Mouse (Mus musculus) large intestine, adult 2 months (tissue): ENCODE measurements around the gene Sema3d. TPM values are rescaled to one million over a fixed set of nuclear protein-coding genes. Genes with fewer than 3 reads are reported as not detected.

ENCODE experiments used
- DNase-seq: peaks from one replicate; pipeline ENCODE4 v3.0.0-alpha.2; 2012; ENCODE audit warnings: low read depth, low spot score
- WGBS: fragments of 180-500 bp; shearing (Covaris S2); methylation state at CpG from one replicate; pipeline ENCODE4 v1.1.7; 2018; 5-methylcytosine and 5-hydroxymethylcytosine counted together
- polyA plus RNA-seq: library from polyadenylated mRNA; depleted of rRNA; stranded (reverse); fragments of >200 nt; gene quantifications from 2 replicates; pipeline ENCODE4 v1.2.3, GENCODE M21; 2012; rRNA removed

Gene Sema3d
- 0.15 and 0.37 TPM in 2 replicates for polyA plus RNA-seq

DNA sequence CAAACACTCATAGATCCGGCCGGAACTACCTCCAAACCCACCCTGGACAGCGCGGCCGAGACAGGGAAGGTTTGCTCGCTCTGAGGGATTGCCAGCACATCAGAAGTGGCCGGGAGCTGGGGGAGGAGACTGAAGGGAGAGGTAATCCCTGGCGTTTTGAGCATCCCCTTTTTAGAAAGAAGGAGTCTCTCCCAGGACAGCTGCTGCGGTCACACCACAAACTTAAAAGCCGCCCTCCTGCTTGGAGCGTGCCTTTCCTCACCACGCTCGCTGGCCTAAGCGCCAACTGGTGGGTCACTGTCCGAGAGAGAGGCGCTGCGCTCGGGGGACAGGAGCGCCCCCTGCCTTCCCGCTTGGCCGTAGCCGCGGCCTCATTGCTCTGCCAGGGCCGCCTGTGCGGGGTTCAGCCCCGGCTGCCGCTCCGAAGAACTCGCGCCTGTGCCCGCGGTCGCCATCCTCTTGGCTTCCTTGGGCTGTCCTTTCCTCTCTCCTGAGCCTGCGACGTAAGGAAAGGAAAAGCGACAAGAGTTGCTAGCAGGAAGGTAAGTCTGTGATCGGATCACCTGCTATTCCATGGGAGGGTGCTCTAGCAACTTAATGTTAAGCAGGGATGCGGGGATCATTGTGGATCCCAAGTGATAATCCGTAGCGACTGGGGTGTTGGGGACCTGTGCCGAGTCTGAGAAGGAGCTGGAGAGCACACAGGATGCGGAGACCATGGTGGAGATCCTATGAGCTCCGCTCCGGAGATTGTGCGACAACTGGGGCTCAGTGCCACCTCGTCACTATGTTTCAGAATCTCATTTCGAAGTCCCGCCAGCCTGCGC is at the start of gene Sema3d:
TSS of gene Sema3d (plus strand) at position 253 of the 827 bp plus-strand sequence.
- WGBS = 1% methylated on average over 49 of the region's 49 CpGs
- DNase-seq = peak; percentile 6

DNA sequence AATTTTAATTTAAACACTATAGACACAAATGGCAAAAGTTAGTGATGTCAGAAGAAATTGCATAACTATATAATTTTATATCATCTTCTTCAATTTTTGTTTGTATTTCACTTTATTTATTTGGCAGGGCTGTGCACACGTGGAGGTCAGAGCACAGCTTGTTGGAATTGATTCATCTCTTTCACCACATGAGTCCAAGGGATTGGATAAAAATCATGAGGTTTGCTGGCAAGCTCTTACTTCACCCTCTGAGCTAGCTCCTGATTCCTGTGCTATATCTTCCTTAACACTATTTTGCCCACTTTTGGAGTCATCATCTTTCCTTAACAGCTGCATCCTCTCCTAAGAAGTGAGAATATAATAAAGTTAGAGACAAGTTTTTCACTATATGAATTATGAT is 5.9 kb upstream of the Sema3d start:
- WGBS = 33% methylated on average over 1 of the region's 1 CpGs
- DNase-seq = no peak

GRCm38 (mm10) chr5:12378900-12379299 is 4.3 kb upstream of the Sema3d start:
- DNase-seq = no peak
- 30% methylated on average over 5 of the region's 5 CpGs for WGBS

DNA sequence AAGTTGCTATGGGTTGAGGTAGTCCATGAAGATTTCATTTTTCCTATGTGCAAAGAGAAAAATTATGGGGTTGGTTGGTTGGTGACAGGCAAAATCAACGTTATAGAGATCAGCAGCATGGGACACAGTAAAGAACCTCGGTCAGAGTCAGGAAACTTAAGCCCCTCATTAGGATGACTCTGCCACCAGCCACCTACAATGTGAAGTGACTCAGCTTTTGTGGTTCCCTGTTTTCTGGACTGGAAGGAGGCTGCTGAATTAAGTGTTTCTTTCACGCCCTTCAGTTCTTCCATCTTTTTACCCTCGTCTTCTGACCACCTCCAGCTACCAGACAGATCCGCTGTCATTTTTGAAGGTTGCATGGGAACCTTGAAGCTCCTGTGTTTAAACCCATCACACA is 1.2 kb upstream of the Sema3d start:
- WGBS = 87% methylated on average over 5 of the region's 5 CpGs
- DNase-seq = no peak

DNA sequence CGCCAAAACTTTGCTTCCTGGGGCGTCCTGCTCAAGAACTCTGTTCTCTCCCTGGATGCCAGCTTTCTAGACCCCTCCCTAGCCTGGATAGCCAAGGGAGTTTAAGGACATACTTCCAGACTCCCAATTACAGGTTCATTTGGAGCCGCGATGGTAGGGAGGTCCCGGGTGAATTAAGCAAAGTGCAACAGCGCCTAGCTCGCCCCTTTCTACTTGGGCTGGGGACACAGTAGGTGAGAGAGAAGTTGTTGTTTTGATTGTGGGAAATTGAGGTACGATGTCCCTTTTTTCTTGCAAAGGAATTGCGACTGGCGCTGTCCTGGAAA is 738 bp downstream of the Sema3d start:
- no peak for DNase-seq

GRCm38 (mm10) chr5:12392667-12393066 is 9.5 kb downstream of the Sema3d start:
- WGBS = 73% methylated on average over 5 of the region's 5 CpGs
- DNase-seq = no peak

More for the DNA sequence above, 738 bp downstream of the Sema3d start:
- 2% methylated on average over 10 of the region's 10 CpGs for WGBS

DNA sequence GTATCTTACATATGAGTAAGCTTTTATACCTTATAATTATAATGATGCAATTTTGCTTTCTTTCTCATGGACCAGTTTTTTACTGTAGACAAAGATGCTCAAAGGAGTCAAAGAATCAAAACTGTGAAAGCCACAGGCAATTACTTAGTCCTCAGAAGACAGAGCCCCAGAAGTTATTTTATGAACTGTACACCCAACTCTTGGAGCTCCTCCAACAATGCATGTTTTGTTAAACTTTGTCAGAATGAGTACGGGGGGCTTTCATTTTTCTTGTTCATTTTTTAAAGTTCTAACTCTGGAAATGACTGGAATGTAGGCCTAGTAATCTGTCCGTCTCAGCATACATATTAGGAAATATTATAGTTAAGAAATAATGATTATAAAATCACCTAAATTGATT is 16.1 kb downstream of the Sema3d start:
- 84% methylated on average over 2 of the region's 2 CpGs for WGBS
- DNase-seq = no peak

GRCm38 (mm10) chr5:12404229-12404628 is 21.0 kb downstream of the Sema3d start:
- no peak for DNase-seq

- no peak for DNase-seq
Measured at GRCm38 (mm10) chr5:12412595-12412994, 29.4 kb downstream of the Sema3d start.

GRCm38 (mm10) chr5:12423264-12423663 is 40.1 kb downstream of the Sema3d start:
- no peak for DNase-seq
- 20% methylated on average over 5 of the region's 5 CpGs for WGBS

More at GRCm38 (mm10) chr5:12412595-12412994, 29.4 kb downstream of the Sema3d start:
- 30% methylated on average over 3 of the region's 3 CpGs for WGBS

GRCm38 (mm10) chr5:12441737-12442136 is 58.6 kb downstream of the Sema3d start:
- 85% methylated on average over 1 of the region's 1 CpGs for WGBS
- DNase-seq = no peak

DNA sequence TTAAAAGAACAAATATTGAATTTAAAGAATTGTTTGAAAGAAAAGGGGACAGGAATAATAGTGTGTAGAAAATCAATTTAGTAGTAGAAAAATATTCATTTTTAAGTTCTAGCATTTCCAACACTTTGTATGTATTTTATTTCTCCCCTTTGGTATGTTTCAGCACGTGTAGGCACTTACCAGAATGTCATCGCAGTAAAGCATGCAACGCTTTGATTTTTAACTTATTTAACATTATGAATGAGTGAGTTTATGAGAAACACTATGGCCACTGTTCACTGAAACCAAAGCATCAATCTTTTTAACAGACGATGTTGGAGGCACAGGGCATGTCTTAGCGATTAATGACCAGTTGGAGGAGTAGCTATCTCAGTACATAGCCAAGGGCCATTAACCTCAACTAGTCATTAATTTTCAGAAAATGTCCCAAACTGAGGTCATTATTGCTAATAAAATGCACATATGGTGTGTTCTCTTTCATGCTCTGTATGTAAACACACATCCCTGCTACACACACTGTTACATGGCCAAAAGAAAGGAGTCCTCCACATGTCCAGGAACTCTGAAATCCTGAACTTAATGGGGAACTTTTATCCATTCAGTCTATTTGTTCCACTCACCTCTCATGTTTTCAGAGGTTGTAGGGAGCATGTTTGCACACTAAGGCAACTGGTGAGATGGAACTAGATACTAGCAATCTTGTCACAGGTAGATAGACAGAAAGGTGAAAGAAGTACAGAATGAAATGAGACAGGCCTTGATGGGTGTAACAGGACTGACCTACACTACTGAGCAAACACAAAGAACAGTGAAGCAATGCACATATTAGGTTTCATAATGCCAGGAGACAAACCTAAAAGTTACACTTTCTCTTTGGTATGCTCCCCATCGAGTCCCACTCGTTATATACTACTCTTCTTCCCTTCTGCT is 59.3 kb downstream of the Sema3d start:
- DNase-seq = no peak
- 80% methylated on average over 7 of the region's 7 CpGs for WGBS

DNA sequence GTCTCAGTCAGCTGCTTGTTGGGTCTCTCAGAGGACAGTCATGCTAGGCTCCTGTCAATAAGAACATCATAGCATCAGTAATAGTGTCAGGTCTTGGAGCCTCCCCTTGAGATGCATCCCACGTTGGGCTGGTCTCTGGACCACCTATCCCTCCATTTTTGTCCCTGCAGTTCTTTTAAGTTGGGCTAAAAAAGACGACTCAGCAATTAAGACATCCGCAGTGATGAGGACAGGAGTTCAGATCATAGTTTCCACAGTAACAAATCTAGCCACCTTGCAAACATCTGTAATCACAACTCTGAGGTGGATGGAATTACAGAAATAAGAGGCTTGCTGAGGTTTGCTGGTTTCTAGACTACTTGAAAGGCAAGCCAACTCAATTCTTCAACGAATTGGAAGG is 67.9 kb downstream of the Sema3d start:
- WGBS = 83% methylated on average over 4 of the region's 4 CpGs
- no peak for DNase-seq

DNA sequence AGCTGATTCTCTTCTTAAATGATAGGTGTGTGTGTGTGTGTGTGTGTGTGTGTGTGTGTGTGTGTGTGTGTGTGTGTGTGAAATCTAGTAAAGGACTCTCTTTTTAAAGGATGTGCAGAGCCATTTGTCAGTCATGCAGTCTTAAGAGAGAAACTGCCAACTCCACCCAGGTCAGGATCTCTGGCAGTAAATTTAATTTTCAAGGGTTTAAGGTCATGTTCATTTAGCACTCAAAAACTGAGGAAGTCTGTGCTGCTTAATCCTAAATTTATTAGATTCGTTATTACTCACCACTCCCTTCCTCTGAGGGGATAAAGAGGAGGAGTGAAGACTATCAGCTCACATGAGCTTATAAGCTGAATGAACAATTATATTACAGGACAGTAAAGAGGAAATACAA is 71.8 kb downstream of the Sema3d start:
- DNase-seq = no peak
- 68% methylated on average over 1 of the region's 1 CpGs for whole genome bisulfite sequencing

DNA sequence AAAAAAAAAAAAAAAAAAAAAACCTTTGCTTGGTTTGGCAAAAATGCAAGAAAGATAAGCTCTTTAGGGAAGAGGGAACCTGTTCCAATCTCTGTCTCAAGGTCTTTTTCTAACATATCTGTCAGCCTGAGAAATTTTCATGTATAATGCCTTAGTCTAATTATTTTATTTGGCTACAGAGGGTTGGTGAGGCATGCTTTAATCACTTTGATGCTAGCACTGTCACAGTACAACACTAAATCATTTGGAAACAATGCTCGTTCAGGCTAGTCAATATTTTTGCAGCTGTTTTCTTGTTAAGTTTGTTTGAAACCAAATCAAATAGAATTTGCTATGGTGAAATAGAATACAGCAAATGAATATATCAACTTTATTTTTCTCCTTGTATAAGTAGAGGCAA is 74.3 kb downstream of the Sema3d start:
- DNase-seq = no peak
- 31% methylated on average over 1 of the region's 1 CpGs for WGBS

- no peak for DNase-seq
- 49% methylated on average over 4 of the region's 4 CpGs for WGBS
Measured at GRCm38 (mm10) chr5:12467568-12468336, 84.6 kb downstream of the Sema3d start.

GRCm38 (mm10) chr5:12474904-12475638 is 91.9 kb downstream of the Sema3d start:
- no peak for DNase-seq
- WGBS = 85% methylated on average over 5 of the region's 5 CpGs

- WGBS = 79% methylated on average over 4 of the region's 4 CpGs
- DNase-seq = no peak
Measured at GRCm38 (mm10) chr5:12475639-12475916, 92.4 kb downstream of the Sema3d start.

DNA sequence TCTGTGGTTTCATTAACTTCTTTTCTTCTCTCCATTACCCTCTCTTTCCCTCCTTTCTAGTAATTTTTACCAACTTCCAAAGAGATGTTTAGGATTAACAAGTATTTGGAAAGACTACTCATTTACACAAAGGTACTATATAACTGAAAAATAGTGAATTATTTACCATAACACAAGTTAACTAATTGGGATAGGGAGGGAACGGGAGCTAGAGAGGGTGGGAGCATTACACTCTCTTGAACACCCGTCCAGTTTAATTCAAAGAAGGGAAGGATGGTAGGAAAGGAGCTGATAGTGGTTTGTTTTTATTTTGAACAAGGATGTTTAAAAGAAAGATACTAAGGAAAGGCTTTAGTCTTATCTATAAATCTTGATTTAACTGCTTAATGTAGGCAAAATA is 104.7 kb downstream of the Sema3d start:
- 42% methylated on average over 2 of the region's 2 CpGs for WGBS
- DNase-seq = no peak

DNA sequence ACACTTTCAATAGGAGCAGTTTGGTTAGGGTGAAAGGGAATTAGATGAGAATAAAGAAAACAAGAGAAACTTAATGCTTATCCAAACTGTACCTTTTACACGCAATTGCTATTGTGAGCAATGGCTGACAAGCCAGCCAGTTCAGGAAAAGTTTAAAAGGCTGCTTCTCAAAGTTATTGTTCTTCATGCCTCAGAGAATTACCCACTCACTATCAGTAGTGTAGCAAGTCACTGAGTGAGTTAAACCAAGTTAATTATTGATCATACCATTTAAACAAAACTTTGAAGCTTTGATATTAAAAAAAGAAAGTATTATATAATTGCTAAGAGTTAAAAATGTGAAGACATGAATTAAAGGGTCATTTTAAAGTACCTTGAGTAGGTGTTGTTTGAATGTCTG is 108.5 kb downstream of the Sema3d start:
- no peak for DNase-seq
- 35% methylated on average over 1 of the region's 1 CpGs for WGBS
